Mouse (Mus musculus): Measurements from ENCODE around the gene Dapk2. TPM values are rescaled to one million over a fixed set of nuclear protein-coding genes. Genes with fewer than 3 reads are reported as not detected.

The Dapk2 gene
- polyA plus RNA-seq, 1 experiment from 2014 or later: 2.6 TPM

DNA sequence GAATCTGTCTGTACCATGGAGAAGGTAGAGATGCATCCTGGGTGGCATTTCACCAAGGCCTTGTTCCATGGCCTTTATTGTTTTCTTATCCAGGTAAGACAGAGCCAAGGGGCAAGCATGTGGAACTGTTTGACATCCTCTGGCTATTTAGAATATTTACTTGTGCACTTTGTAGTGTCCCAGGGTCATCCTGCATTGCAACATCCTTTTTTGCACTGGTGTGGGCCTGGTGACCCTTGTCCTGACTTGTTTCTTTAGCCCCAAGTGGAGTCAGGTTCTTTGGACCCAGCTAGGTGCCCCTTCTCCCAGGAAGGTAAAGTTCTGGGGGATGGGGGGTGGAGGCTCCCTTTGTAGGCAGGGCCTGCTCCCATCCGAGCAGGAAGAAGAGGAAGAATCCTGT, 20.0 kb downstream of the Dapk2 start:
- H3K36me3 ChIP-seq: no peaks in the 10 kb centered on the region
- H3K27me3 ChIP-seq (replicated peaks): no peaks in the 10 kb centered on the region
- no peak overlapping the region for H3K9ac ChIP-seq
- H3K9me3 ChIP-seq: no peaks in the 10 kb centered on the region
- no peaks in the 10 kb centered on the region for H3K4me1 ChIP-seq
- ATAC-seq (ENCODE audit: low FRiP score, low read depth): no peak
- H3K4me3 ChIP-seq: no peak overlapping the region
- H3K4me2 ChIP-seq (replicated peaks): no peak overlapping the region
- H3K27ac ChIP-seq: no peak overlapping the region
- 17% methylated on average over 1 of the region's 1 CpGs for WGBS

DNA sequence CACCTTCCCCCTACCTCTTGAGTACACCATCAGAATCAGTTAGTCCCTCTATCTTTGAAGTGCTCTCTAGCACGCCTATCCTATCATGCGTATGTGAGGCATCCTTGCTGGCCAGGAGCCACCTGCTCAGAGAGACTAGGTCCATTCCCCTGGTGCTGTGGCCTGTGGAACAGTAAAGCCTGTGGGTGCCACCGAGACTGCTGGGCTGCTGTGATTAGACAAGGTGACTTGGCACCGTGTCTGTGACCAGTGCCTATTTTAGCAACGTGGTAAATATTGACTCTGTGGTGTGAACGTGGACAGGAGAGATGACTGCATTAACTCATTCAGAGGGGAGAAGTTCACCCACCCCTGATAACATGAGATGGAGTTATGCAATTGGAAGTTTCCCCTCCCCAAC, 21.8 kb downstream of the Dapk2 start:
- Histone ChIP-seq H3K9me3 (no peaks in the 10 kb centered on the region), H3K4me2 (replicated peaks) (no peak overlapping the region), H3K27me3 (replicated peaks) (no peaks in the 10 kb centered on the region), H3K9ac (no peak overlapping the region), H3K27ac (no peak overlapping the region), H3K4me1 (no peaks in the 10 kb centered on the region), H3K4me3 (no peak overlapping the region), H3K36me3 (no peaks in the 10 kb centered on the region)
- WGBS: 90% methylated on average over 6 of the region's 6 CpGs
- ATAC-seq (ENCODE audit: low FRiP score, low read depth): no peak

DNA sequence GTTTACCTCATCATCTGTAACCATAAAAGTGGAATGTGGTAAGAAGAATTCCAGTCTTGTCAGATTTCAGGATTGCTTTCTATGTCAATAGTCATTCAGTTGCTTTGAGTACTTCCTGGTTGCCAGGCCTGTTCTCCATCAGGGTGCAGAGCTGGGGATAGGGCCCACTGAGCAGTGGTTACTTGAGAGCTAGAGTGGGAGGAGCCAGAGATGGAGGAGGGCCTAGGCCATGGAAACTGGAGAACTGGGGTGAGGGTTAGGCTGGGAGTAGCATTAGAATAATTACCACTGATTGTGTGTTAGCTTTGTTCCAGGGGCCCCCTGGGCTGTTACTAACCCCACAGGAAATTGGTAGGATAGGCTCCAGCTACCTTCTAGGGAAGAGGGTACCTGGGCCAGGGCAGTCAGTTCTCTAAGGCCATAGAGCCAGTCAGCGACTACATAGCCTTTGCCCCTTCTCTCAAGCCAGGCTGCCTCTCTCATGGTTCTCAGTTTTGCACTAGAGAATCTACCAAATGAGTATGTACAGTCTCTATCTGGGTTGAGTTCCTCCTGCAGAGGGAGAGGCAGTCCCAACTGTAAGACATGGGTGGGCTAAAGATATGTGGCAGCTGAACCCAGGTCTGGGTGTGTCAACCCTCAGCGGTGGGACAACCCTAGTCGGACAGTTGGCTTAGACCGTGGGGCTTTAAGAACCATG, 23.3 kb downstream of the Dapk2 start:
- no peak overlapping the region for H3K4me3 ChIP-seq
- no peaks in the 10 kb centered on the region for H3K9me3 ChIP-seq
- no peaks in the 10 kb centered on the region for H3K27me3 ChIP-seq (replicated peaks)
- 77% methylated on average over 4 of the region's 4 CpGs for WGBS
- no peak for ATAC-seq (ENCODE audit: low FRiP score, low read depth)
- no peak overlapping the region for H3K4me2 ChIP-seq (replicated peaks)
- no peak overlapping the region for H3K27ac ChIP-seq
- H3K9ac ChIP-seq: no peak overlapping the region
- H3K4me1 ChIP-seq: 0 out of 2 replicates have a peak, but pooled peaks cover under 1% of the 10 kb centered on the region
- H3K36me3 ChIP-seq: no peaks in the 10 kb centered on the region

DNA sequence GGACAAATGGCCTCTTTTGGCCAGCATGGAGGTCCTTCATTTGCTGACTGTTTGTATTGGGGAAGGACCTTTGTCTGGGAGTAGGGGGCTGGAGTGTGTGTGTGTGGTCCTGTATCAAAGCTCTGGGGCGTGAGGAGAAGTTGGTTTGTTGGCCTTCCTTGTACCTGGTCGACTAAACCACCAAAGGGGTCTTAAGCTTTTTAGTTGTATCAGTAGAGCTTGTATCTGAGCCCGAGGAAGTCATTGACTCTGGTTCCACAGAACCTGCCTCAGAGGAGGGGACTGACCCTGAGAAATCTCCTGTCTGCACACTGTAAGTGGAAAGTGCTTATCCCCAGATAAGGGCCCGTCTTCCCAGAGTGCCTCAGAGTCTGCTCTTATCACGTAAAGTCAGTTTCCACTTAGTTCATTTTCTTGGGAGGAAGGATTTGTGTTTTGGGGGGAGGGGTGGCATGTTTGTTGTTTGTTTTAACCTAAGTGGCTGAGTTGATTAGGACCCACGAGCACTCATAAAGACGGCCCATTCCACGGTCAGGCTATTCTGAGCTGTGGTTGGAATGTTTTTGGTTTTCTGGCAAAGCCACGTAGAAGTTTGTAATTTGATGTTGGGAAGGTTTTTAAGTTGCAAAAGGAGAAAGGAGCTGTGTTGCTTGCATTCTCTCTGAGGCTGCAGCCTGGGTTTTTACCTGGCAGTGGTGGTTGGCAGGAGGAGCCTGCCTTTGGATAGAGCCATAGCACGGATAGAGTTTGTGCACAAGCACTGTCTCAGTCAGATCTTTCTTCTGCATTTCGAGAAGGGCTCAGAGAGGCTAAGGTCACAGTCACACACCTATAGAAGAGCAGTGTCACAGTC, 24.0 kb downstream of the Dapk2 start:
- 69% methylated on average over 11 of the region's 11 CpGs for WGBS
- no peaks in the 10 kb centered on the region for H3K9me3 ChIP-seq

DNA sequence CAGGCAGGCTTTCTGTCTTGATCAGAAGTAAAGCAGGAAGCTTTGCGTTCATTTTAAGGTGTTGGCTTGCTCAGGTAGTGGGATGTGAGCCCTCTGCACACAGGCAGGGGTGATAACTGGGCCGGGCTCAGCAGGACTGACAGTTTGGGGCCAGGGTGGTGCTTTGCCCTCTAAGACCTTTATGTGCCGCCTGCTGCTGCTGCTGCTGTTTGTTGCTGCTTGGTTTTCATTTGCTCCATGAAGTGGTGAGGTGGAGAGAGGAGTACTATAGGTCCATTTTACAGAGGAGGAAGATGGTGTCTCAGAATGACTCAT, 24.6 kb downstream of the Dapk2 start:
- no peaks in the 10 kb centered on the region for H3K36me3 ChIP-seq
- H3K27ac ChIP-seq: no peak overlapping the region
- no peak for ATAC-seq (ENCODE audit: low FRiP score, low read depth)
- no peaks in the 10 kb centered on the region for H3K27me3 ChIP-seq (replicated peaks)
- H3K9me3 ChIP-seq: no peaks in the 10 kb centered on the region
- no peak overlapping the region for H3K4me3 ChIP-seq
- H3K9ac ChIP-seq: no peak overlapping the region
- H3K4me2 ChIP-seq (replicated peaks): no peak overlapping the region
- 80% methylated on average over 3 of the region's 3 CpGs for WGBS
- H3K4me1 ChIP-seq: 0 out of 2 replicates have a peak, but pooled peaks cover 3% of the 10 kb centered on the region

More for the DNA sequence above, 24.0 kb downstream of the Dapk2 start:
- Histone ChIP-seq H3K27me3 (replicated peaks) (no peaks in the 10 kb centered on the region), H3K4me3 (no peak overlapping the region), H3K4me1 (0 out of 2 replicates have a peak, but pooled peaks cover 3% of the 10 kb centered on the region), H3K9ac (no peak overlapping the region), H3K36me3 (no peaks in the 10 kb centered on the region), H3K4me2 (replicated peaks) (no peak overlapping the region), H3K27ac (no peak overlapping the region)
- no peak for ATAC-seq (ENCODE audit: low FRiP score, low read depth)

DNA sequence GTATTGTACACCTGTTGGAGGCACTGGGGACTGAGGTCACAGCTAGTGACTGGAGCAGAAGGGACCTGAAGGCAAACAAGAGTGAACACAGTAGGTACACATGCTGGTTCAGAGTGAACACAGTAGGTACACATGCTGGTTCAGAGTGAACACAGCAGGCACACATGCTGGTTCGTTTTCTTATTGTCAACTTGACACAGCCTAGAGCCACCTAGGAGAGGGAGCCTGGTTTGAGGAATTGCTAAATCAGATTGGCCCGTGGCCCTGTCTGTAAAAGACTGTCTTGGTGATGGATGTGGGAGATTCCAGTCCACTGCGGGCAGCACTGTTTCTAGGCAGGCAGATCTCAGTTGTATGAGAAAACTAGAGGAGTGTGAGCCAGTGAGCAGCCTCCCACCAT, 25.0 kb downstream of the Dapk2 start:
- Histone ChIP-seq H3K27ac (no peak overlapping the region), H3K4me2 (replicated peaks) (no peak overlapping the region), H3K9ac (no peak overlapping the region), H3K36me3 (no peaks in the 10 kb centered on the region), H3K4me1 (0 out of 2 replicates have a peak, but pooled peaks cover 3% of the 10 kb centered on the region), H3K4me3 (no peak overlapping the region), H3K27me3 (replicated peaks) (no peaks in the 10 kb centered on the region), H3K9me3 (no peaks in the 10 kb centered on the region)
- 77% methylated on average over 3 of the region's 3 CpGs for WGBS
- no peak for ATAC-seq (ENCODE audit: low FRiP score, low read depth)

DNA sequence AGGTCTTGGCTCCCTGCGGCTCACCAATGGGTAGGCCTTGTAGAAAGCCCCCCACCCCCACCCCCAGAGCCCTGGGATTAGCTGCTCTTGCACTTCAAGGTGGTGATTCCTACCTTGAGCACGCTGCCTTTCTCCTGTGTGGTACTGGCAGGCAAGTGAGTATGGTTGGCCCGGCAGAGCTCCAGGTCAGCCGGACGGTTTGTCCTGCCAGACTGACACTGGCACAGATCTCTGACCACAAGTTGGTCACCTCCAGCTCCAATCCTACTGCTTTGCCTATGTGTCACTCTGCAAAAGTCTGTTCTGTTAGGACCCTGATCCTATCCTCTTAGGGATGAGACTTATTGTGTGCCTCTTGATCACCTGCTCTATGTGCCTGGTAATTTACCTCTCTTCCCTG, 26.5 kb downstream of the Dapk2 start:
- Histone ChIP-seq H3K27ac (no peak overlapping the region), H3K36me3 (no peaks in the 10 kb centered on the region), H3K4me1 (0 out of 2 replicates have a peak, but pooled peaks cover 3% of the 10 kb centered on the region), H3K9me3 (no peaks in the 10 kb centered on the region), H3K4me3 (no peak overlapping the region), H3K27me3 (replicated peaks) (no peaks in the 10 kb centered on the region), H3K4me2 (replicated peaks) (no peak overlapping the region), H3K9ac (no peak overlapping the region)
- 70% methylated on average over 5 of the region's 5 CpGs for WGBS
- no peak for ATAC-seq (ENCODE audit: low FRiP score, low read depth)

DNA sequence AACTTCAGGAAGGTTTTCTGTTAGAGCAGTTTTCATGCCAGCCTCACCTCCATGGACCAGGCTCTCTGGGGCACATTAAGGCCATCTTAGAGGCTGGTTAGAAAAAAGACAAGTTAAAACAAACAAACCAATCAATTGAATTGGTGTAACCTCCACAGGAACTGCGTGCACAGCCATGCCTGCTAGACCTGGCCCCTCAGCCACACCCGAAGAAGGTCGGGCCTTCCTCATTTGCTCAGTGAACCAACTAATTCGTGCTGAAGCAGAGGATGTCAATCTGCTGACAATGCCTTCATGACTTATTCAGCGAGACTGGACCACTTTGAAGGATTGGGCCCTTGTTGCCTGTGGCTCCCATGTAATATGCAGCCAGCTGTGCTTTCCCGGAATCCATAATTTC, 28.4 kb downstream of the Dapk2 start:
- ATAC-seq (ENCODE audit: low FRiP score, low read depth): no peak
- Histone ChIP-seq H3K27ac (no peak overlapping the region), H3K4me3 (no peak overlapping the region), H3K4me1 (0 out of 2 replicates have a peak, but pooled peaks cover 3% of the 10 kb centered on the region), H3K9ac (no peak overlapping the region), H3K27me3 (replicated peaks) (no peaks in the 10 kb centered on the region), H3K9me3 (no peaks in the 10 kb centered on the region), H3K4me2 (replicated peaks) (no peak overlapping the region), H3K36me3 (no peaks in the 10 kb centered on the region)
- 15% methylated on average over 6 of the region's 6 CpGs for WGBS

DNA sequence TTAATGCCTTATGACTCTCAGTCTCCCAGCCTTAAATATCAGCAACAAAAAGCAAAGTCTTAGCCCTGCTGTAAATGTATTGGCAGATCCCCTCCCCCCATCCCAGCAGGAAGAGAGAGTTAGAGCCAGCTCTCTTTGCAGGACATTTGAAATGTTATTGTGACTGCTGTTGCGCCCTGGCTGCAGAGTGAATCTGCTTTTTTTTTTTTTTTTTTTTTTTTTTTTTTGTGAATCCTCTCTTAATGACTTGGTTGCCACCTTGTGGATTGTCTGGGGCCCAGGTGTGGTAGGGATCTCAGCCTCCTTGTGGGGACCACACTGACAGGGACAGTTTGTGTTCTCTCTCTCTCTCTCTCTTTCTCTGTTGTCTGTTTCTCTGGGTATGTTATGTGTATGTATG, 31.0 kb downstream of the Dapk2 start:
- Histone ChIP-seq H3K4me2 (replicated peaks) (no peak overlapping the region), H3K9ac (no peak overlapping the region), H3K4me1 (0 out of 2 replicates have a peak, but pooled peaks cover 3% of the 10 kb centered on the region), H3K36me3 (no peaks in the 10 kb centered on the region), H3K27me3 (replicated peaks) (no peaks in the 10 kb centered on the region), H3K27ac (no peak overlapping the region), H3K9me3 (no peaks in the 10 kb centered on the region), H3K4me3 (no peak overlapping the region)
- 60% methylated on average over 1 of the region's 1 CpGs for WGBS
- ATAC-seq (ENCODE audit: low FRiP score, low read depth): no peak

DNA sequence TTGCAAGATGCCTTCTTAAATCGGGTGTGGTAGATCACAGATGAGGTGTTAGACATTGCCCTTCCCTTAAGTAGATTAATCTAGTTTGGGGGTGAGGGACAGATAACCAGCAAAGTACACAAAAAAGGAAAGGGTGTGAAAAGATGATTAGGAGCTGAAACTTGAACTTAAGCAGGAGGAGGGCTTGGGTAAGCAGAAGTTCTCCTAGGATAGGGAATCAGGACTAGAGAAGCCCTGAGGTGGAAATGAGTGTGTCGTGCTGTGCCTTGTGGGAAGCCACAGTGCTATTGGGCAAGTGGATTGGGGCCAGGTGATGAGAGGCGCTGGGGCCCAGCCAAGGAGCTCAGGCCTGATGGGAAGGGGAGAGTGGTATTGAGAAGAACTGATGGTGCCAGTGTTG, 36.0 kb downstream of the Dapk2 start:
- 86% methylated on average over 3 of the region's 3 CpGs for WGBS
- Histone ChIP-seq H3K27me3 (replicated peaks) (no peaks in the 10 kb centered on the region), H3K27ac (no peak overlapping the region), H3K4me2 (replicated peaks) (no peak overlapping the region), H3K4me3 (no peak overlapping the region), H3K9me3 (no peaks in the 10 kb centered on the region), H3K36me3 (no peaks in the 10 kb centered on the region), H3K9ac (no peak overlapping the region), H3K4me1 (no peaks in the 10 kb centered on the region)
- ATAC-seq (ENCODE audit: low FRiP score, low read depth): no peak

DNA sequence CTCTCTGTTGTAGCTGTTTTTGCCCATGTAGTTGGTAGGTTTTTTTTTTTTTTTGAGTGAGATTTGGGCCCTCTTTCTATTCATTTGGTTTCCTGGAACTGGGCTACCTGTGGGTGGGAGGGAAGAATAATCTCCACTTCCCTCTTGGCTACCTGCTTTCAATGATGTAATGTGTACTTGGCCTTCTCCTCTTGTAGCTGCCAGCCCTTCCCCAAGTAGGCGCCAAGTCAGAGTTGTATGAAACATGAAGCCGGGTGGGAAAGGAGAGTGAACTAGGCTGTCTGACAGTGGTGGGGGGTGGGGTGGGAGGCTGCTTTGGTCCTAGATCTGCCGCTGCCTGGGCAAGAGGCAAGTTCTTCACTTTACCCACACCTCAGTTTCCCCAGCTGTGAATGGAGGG, 38.5 kb downstream of the Dapk2 start:
- Histone ChIP-seq H3K27me3 (replicated peaks) (no peaks in the 10 kb centered on the region), H3K36me3 (no peaks in the 10 kb centered on the region), H3K4me3 (no peak overlapping the region), H3K9ac (no peak overlapping the region), H3K27ac (no peak overlapping the region), H3K4me1 (no peaks in the 10 kb centered on the region), H3K9me3 (no peaks in the 10 kb centered on the region), H3K4me2 (replicated peaks) (no peak overlapping the region)
- 80% methylated on average over 3 of the region's 3 CpGs for WGBS
- ATAC-seq (ENCODE audit: low FRiP score, low read depth): no peak

DNA sequence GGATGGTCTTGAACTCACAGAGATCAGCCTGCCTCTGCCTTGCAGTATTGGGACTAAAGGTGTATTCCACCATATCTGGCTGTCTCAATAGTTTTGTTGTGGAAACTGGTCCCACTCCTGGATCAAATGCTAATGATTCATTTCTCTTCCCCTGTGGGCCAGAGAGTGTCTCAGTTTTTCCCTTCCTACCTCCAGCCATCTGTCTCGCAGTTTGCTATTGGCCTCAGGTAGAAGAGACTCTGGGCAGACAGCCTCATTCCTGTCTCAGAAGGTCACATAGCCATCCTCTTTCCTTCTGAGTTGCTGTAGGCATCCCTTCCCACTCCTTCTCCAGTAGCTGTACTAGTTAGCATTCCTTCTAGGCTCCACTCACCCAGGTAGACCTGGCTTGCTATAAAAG, 40.5 kb downstream of the Dapk2 start:
- Histone ChIP-seq H3K9me3 (no peaks in the 10 kb centered on the region), H3K4me3 (no peak overlapping the region), H3K4me2 (replicated peaks) (no peak overlapping the region), H3K4me1 (no peaks in the 10 kb centered on the region), H3K27ac (no peak overlapping the region), H3K36me3 (no peaks in the 10 kb centered on the region), H3K27me3 (replicated peaks) (no peaks in the 10 kb centered on the region), H3K9ac (no peak overlapping the region)
- no peak for ATAC-seq (ENCODE audit: low FRiP score, low read depth)
- WGBS: 91% methylated on average over 1 of the region's 1 CpGs
